Mouse (Mus musculus) brain, embryonic 14.5 days (tissue): ENCODE measurements around the gene Lgmn.

Experiments used
- CTCF ChIP-seq: fragments of 200-500 bp; IDR thresholded peaks from 2 replicates; pipeline ENCODE4 v1.5.1; 2012; ENCODE audit warnings: inconsistent platforms, mild to moderate bottlenecking, moderate library complexity, borderline replicate concordance; ENCODE audit not compliant: insufficient read depth, insufficient read length; ENCODE audit errors: extremely low read depth
- POLR2A ChIP-seq: fragments of 200-500 bp; IDR thresholded peaks from 2 replicates; pipeline ENCODE4 v1.6.1; 2012; ENCODE audit warnings: mild to moderate bottlenecking, inconsistent platforms, borderline replicate concordance; ENCODE audit not compliant: poor library complexity, insufficient read depth, insufficient read length, severe bottlenecking; ENCODE audit errors: extremely low read depth

DNA sequence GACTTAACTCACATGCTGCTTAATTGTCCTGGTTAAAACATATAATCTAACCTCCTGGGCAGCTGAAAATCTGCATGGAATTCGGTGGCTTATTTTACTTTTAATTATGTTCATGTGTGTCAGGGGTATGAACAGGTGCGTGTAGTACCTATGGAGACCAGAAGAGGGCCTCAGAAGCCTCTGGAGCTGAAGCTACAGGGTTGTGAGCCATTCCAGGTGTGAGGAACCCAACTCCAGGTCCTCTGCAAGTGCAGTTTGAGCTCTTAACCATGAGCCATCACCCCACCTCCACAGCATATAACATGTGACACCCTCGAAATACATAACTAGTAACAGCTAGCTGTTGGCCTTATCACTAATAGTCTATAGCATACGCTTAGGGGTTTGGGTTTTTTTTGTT, 47.6 kb downstream of the Lgmn start:
- TF ChIP-seq POLR2A (no peak), CTCF (peak; percentile 44; the same call in 1 of the 2 replicates)
